Mouse (Mus musculus) liver, adult 2 months (tissue): ENCODE measurements around the gene Gimap5.

ENCODE experiments used
- CTCF ChIP-seq: fragments of 200-500 bp; IDR thresholded peaks from 2 replicates; pipeline ENCODE4 v1.5.1; 2011; ENCODE audit warnings: low read depth, low read length, control low read depth
- POLR2A ChIP-seq: fragments of 200-500 bp; IDR thresholded peaks from 2 replicates; pipeline ENCODE4 v1.6.1; 2011; ENCODE audit warnings: low read length, control low read depth; ENCODE audit not compliant: insufficient read depth; ENCODE audit errors: extremely low read depth

GRCm38 (mm10) chr6:48737688-48738087 lies 8.3 kb upstream of the Gimap5 start:
- TF ChIP-seq CTCF (no peak), POLR2A (no peak)
